Mouse (Mus musculus): Measurements from ENCODE around the gene Crat.
"Not testable (repeated sequence)": the region's sequence is repeated elsewhere in the genome, so short reads cannot be mapped to it uniquely, and the experiment has no call there.

Crat gene

GRCm38 (mm10) chr2:30439631-30440030 is 24.0 kb upstream of the Crat start:
- no peak for DNase-seq

DNA sequence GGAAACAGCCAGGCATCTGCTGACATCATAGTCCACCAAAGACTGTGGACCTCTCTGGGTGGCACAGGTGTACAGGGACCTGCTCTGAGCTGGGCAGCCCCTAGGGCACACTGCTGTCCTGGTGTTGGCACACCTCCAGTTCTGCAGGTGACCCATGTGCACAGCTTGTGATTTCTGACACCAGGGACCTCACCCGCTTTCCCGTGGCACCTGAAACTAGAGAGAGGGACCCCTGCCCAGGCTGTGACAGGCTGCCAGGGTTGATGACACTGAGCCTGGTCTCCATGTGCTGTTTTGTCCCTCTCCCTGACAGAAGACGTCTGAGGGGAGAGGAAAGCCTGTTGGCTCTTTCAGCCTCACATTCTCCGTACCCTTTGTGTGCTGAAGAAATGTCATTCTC is 22.2 kb upstream of the Crat start:
- no peak for DNase-seq

GRCm38 (mm10) chr2:30436809-30437208 is 21.2 kb upstream of the Crat start:
- DNase-seq, result no peak

GRCm38 (mm10) chr2:30436156-30436545 is 20.5 kb upstream of the Crat start:
- no peak for DNase-seq

DNA sequence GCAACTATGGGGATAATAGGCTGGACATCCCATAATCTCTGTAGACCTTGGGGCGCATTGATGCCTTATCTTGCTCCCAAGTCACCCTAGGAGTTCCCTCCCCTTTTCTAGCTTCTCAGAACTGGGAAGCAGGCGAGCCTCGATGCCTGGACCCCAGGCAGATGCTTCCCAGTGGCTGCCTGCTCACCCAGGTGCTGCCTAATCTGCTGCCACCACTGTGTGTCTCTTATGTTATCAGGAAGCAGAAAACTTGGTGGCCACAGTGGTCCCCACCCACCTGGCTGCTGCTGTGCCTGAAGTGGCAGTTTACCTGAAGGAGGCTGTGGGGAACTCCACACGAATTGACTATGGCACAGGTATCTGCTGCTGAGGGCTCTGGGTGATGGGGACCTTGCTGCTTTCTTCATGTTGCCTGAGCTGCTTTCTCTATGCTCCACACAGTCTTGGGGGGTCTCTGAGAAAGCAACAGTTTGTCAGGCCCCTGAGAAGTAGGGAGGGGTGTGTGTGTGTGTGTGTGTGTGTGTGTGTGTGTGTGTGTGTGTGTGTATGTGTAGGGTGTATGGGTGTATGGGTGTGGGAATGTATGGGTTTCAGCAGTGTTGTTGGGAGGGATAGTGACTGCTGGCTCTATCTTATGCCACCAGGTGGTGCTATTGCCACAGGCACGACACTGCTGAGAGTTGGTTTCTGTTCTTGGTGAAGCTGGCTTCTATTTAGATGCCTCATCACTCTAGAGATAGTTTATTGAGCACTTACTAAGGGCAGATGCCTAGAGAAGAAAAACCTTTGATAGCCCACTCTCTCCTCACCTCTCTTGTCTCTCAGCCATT is 19.9 kb upstream of the Crat start:
- peak; percentile 58 to 62 for DNase-seq

GRCm38 (mm10) chr2:30429156-30429555 is 13.5 kb upstream of the Crat start:
- no peak for DNase-seq

DNA sequence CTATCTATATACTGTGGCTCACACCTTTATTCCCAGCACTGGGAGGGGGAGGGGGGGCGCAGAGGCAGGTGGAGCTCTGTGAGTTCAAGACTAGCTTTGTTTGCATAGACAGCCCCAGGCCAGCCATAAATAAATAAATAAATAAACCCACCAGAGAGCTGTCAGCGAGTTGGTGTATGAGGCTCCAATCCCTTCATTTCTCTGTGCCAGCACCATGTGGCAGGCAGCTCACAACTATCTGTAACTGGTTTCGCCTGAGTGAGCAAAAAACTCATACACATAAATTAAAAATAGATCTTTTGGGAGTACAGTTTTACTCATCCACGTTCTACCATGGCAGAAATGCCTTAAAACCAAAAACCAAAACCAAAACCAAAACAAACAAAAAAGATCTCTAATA is 5.8 kb upstream of the Crat start:
- no peak for DNase-seq

- DNase-seq, result no peak
Measured at GRCm38 (mm10) chr2:30419112-30419511, 3.5 kb upstream of the Crat start.

GRCm38 (mm10) chr2:30418259-30418658 is 2.6 kb upstream of the Crat start:
- no peak for DNase-seq

GRCm38 (mm10) chr2:30417595-30418165 is 2.1 kb upstream of the Crat start:
- no peak for DNase-seq

- DNase-seq, result not testable (repeated sequence)
Measured at GRCm38 (mm10) chr2:30417154-30417553, 1.5 kb upstream of the Crat start.

DNA sequence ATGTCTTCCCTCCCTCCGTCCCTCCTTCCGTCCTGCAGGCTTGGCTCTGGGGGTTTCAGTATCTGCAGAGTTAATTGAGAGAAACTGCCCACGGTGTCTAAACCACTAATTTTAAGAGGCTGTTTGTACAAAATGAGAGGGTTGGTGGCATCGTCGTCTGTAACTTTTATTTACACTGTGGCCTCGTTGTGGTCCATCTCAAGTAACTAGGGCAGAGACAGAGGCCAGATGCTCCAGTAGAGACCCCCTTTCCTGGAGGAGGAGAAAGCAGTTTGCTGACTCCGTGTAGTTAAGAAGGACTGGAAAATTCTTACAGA is 994 bp upstream of the Crat start:
- DNase-seq, result no peak

GRCm38 (mm10) chr2:30415936-30416648 is 479 bp upstream of the Crat start, which contains the start of gene Ptpa:
Gene Ptpa, plus strand, starts transcription at chr2:30416039.
- DNase-seq, result peak; percentile 94 to 95

GRCm38 (mm10) chr2:30414681-30415080 is 932 bp downstream of the Crat start:
- no peak for DNase-seq

- DNase-seq, result no peak
Measured at GRCm38 (mm10) chr2:30414101-30414500, 1.5 kb downstream of the Crat start.

DNA sequence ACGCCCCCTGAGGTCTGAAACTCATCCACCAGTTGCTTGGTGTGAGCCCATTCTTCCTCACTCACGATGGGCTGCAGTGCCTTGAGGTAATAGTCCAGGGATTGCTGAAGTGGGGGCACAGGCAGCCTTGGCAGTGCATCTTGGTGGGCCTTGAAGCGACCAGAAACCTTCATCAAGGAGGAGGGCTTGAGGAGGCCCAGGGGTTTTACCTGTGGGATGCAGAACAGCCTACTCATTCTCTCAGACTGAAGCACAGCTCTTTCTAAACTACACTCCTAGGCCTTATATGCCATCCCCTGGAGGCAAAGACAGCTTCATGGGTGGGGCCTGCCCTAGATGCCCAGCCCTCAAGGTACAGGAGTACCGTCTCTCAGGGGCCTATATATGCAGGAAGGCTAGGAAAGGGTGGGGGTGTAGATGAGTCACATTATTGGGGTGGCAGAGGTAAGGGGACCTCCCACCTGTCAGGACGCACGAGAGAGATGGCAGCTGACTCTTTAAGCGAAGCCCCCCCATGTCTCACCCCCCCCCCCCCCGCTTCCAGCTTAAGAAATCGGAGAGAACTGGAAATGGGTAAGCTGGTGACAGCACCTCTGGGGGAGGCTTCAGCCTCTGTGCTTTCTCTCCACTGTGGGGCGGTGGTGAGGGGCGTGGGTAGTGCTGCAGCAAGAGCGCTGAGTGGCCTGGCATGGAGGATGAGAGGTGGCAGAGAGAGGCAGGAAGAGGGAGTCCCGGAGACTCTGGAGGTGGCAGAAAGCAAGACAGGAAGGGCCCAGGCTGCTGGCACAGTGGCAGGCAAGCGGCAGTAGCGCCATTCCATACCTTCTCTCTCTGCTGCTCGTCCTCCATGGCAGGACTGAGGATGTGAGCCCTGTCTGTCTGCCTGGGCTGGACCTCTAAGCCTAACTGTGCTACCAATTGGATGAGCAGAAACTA is 2.3 kb downstream of the Crat start:
- DNase-seq, result peak in 1 of 2 experiments; percentile 36

DNA sequence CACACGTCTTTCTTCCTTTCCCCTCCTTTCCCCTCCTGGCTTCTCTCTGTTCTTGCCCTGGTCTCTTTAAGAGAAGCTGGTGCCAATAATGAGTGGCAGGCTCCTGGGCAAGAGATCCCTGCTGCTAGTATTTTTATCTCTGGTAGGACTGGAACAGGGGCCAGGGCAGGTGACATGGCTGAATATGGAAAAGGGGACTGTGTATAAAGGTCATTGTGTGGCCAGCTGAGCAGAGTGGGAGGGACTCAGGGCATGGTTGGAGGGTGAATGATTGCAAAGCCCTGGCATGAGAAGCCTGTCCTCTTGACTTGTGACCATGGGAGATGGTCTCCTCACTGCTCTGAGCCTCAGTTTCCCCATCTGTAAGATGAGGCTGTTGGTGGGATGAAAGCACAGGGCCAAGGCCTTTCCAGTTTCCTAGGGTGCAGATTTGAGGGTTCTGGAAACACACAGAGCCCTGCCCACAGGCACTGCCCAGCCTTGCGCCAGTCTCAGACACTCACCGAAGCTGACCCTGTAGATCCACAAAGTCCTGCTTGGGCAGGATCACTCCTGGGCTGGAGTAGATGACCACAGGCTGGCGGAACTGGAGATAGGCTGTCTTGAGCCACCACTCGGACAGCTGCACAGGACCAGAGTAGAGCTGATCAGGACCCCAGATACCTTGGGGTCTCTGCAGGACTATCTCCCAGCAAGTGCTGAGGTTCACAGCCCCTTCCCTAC is 6.0 kb downstream of the Crat start:
- DNase-seq, result no peak

- no peak for DNase-seq
Measured at GRCm38 (mm10) chr2:30408452-30409100, 7.0 kb downstream of the Crat start.

GRCm38 (mm10) chr2:30407778-30408177 is 7.8 kb downstream of the Crat start:
- DNase-seq, result no peak

DNA sequence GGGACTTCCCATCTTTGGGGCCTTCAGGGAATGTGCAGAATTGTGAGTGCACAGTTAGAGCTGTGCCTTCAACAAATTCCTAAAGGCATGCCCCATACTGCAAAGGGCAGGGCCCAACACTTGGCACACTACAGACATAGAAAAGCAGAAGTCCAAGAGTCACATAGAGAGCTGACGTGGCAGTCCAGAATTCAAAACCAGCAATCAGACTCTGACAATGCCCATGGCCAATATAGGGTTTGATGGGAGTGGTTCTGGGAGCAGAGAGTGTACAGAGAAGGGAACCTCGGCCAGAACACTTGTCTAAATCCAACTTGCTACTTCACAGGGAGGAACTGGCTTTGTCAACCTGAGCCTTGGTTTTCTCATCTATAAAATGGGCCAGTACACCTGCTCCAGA is 8.4 kb downstream of the Crat start:
- no peak for DNase-seq

DNA sequence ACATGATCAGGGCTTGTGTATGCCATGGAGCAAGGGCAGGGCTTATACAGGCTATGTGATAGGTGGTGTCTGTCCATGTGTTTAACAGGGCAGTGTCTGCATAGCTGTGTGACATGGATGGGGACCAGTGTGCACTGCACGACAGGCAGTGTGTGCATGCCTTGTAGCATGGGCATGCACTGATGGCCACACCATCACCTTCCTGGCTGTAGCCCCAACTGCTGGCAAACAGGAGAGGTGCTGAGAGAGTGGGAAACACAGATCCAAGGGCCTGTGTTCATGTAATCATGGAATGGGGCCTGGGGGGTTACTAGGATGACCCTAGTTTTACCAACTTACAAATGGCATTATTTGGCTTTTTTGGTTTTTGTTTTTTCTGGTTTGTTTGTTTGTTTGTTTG is 11.7 kb downstream of the Crat start:
- no peak for DNase-seq

DNA sequence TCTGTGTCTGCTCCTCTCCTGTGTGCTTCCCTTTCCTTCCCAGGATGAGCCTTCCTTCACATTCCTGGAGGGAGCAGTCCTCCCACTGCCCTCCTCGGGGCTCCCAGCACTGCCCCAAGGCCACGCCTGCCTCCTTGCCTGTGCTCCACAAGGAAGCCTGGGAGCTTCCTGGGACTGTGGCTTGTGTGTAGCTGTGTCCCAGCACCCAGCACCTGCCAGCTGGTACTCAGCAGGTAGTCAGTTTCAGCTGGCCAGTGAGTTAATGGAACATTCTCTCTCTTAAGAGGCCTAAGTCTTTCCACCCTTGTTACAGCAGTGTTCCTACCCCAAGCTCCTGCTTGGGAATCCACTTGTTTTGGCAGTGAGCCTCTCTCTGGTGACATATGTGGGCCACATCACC is 12.8 kb downstream of the Crat start:
- DNase-seq, result no peak
